Mouse (Mus musculus): ENCODE measurements around the gene Tcte1. TPM values are rescaled to one million over a fixed set of nuclear protein-coding genes. Genes with fewer than 3 reads are reported as not detected.

Tcte1 gene
- polyA plus RNA-seq, 1 experiment from 2014 or later, result 1.7 TPM

DNA sequence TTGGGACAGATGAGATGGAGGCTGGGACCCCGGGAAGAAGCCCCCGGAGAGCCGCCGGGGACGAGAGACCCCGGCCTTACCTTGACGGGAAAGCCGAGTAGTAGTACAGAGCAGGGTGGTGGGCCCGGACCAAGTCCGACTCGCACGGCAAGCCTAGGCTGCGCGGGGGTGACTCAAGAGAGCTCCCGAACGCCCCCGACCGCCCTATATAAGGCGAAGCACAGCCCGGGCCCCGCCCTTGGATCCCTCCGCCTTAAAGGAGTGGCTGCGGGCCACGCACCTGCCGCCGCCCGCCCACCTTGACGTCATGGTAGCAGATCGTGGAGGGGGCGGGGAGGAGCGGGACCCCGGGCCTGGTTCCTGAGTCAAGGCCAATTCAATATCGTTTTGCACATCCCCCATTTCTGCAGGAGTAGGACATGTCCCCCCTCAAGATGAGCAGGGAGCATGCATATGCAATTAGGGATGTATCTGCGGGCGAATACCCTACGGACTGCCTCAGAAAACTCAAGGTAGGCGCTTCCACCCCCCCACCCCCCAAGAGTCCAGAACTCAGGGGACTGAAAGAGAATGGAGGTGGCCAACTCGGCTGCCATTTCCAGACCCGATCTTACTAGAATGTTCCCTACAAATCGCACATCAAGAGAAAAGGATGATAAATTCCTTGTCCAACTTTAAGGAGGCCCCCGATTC is 50.0 kb downstream of the Tcte1 start, which contains the start of gene Hsp90ab1:
Gene Hsp90ab1, minus strand, starts transcription at position 185 of the 693 bp plus-strand sequence.
- H3K27me3 ChIP-seq (ENCODE audit: control insufficient read depth, insufficient read depth, low read length), result no peaks in the 10 kb centered on the region
- peaks cover 32% of the 10 kb centered on the region for H3K36me3 ChIP-seq (ENCODE audit: control insufficient read depth, insufficient read depth, low read length)
- peak; percentile 84 for ATAC-seq (ENCODE audit: low FRiP score)
- WGBS, result under 1% methylated on average over 41 of the region's 41 CpGs
- H3K4me2 ChIP-seq, result peak within 1 kb of the TSS; percentile 78
- H3K9ac ChIP-seq (ENCODE audit: low read length), result peak within 1 kb of the TSS; percentile 99
- peak; percentile 100 for DNase-seq (ENCODE audit: low spot score, missing footprints)
- H3K4me3 ChIP-seq (ENCODE audit: low read depth, low read length), result peak within 1 kb of the TSS; percentile 99
- H3K4me1 ChIP-seq (ENCODE audit: control insufficient read depth, insufficient read depth, low read length), result peaks cover 13% of the 10 kb centered on the region
- peak within 1 kb of the TSS; percentile 92 for H3K27ac ChIP-seq (ENCODE audit: low read depth, low read length)
- H3K9me3 ChIP-seq (ENCODE audit: control insufficient read depth, low read length), result no peaks in the 10 kb centered on the region

DNA sequence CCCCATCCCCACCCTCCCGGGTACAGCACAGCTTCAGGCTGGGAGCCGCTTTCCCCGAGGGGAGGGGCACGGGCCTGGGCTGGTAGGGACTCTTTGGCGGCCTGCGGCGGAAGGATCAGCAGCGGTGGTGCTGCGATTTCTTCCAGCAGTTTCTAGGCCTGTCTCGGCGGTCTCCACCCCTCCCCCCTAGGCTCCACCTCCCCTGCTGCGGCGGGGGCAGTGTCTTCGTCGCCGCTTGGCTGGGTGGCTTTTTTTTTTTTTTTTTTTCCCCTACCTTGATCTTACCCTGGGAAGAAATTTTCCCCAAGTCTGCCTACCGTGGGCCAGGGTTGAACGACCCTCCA is 50.5 kb downstream of the Tcte1 start:
- H3K36me3 ChIP-seq (ENCODE audit: control insufficient read depth, insufficient read depth, low read length), result peaks cover 28% of the 10 kb centered on the region
- ATAC-seq (ENCODE audit: low FRiP score) (peak; percentile 67), DNase-seq (ENCODE audit: low spot score, missing footprints) (peak; percentile 99)
- H3K9ac ChIP-seq (ENCODE audit: low read length), result peak overlapping the region; percentile 99
- peak overlapping the region; percentile 78 for H3K4me2 ChIP-seq
- H3K27ac ChIP-seq (ENCODE audit: low read depth, low read length), result peak overlapping the region; percentile 92
- H3K4me3 ChIP-seq (ENCODE audit: low read depth, low read length), result peak overlapping the region; percentile 99
- no peaks in the 10 kb centered on the region for H3K27me3 ChIP-seq (ENCODE audit: control insufficient read depth, insufficient read depth, low read length)
- under 1% methylated on average over 18 of the region's 18 CpGs for WGBS
- H3K9me3 ChIP-seq (ENCODE audit: control insufficient read depth, low read length), result no peaks in the 10 kb centered on the region
- H3K4me1 ChIP-seq (ENCODE audit: control insufficient read depth, insufficient read depth, low read length), result peaks cover 13% of the 10 kb centered on the region

DNA sequence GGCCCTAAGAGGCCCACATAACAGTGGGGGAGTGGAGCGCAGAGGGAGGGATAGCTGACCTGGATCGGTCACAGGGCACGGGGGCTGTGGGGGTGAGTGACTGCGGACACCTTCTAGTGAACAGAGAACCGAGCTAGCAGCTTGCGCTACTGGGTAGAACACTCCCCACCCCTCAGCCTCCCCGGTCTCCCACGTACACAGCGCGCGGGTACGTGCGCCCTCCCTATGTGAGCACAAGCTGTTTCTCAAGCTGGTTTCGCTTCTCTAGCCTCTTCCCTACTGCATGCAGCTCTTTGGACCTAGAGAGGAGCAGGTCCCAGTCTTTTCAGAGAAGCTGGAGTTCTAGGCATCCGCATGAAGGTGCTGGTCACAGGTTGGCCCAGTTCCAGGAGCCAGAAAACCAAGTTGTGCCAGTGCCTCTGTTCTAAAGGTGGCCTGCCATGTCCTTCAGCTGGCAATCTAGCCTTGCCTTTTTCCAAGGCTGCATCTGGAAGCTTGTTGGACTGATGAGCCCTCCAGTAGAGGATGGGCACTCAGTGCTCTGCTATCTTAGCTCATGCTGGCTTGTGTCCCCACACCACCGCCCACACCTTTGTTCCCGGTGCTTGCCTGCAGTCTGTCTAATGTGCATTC is 51.0 kb downstream of the Tcte1 start:
- Histone ChIP-seq H3K4me1 (ENCODE audit: control insufficient read depth, insufficient read depth, low read length) (peaks cover 13% of the 10 kb centered on the region), H3K9ac (ENCODE audit: low read length) (peak overlapping the region; percentile 99), H3K36me3 (ENCODE audit: control insufficient read depth, insufficient read depth, low read length) (peaks cover 23% of the 10 kb centered on the region), H3K9me3 (ENCODE audit: control insufficient read depth, low read length) (no peaks in the 10 kb centered on the region), H3K4me2 (peak overlapping the region; percentile 78), H3K27me3 (ENCODE audit: control insufficient read depth, insufficient read depth, low read length) (no peaks in the 10 kb centered on the region), H3K4me3 (ENCODE audit: low read depth, low read length) (peak overlapping the region; percentile 99), H3K27ac (ENCODE audit: low read depth, low read length) (peak overlapping the region; percentile 92)
- 2% methylated on average over 17 of the region's 17 CpGs for WGBS
- ATAC-seq (ENCODE audit: low FRiP score) (peak; percentile 39), DNase-seq (ENCODE audit: low spot score, missing footprints) (peak; percentile 96)

DNA sequence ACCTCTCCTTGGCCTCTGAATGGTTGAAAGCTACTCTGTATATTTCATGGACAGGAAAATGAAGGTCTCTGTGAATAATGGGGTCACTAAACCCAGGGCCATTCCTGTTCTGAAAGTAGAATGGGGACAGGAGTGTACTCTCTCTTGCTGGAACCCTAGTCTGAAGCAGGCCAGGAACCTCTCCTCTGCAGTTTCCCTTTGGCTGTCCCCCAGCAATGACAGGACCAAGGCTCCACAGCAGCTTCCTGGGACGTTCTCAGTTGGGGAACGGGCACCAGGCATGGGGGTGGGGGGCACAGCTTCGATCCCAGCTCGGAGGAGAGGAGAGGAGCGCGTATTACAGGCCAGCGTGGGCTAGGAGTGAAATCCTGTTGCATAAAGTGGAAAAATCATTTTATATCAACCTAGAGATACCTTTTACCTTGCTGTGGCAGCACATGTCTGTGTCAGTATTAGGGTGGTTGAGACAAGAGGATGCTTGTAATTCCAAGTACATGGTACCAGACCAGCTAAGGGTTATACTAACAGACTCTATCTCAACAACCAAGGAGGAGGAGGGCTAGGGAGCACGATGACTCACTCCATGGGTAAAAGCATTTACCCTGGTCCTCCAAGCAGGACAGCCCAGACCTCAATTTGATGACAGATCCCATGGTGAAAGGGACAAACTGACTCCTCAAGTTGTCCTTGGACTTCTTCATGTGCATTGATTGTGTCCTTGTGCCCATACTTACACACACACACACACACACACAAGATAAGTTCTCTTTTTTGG is 52.1 kb downstream of the Tcte1 start:
- Histone ChIP-seq H3K4me1 (ENCODE audit: control insufficient read depth, insufficient read depth, low read length) (peaks cover 13% of the 10 kb centered on the region), H3K27me3 (ENCODE audit: control insufficient read depth, insufficient read depth, low read length) (no peaks in the 10 kb centered on the region), H3K9me3 (ENCODE audit: control insufficient read depth, low read length) (no peaks in the 10 kb centered on the region), H3K36me3 (ENCODE audit: control insufficient read depth, insufficient read depth, low read length) (peaks cover 13% of the 10 kb centered on the region), H3K4me2 (no peak overlapping the region), H3K4me3 (ENCODE audit: low read depth, low read length) (no peak overlapping the region), H3K9ac (ENCODE audit: low read length) (no peak overlapping the region; the same call in 1 of the 2 replicates), H3K27ac (ENCODE audit: low read depth, low read length) (no peak overlapping the region)
- DNase-seq (ENCODE audit: low spot score, missing footprints) (no peak), ATAC-seq (ENCODE audit: low FRiP score) (no peak)
- WGBS, result 89% methylated on average over 8 of the region's 8 CpGs

DNA sequence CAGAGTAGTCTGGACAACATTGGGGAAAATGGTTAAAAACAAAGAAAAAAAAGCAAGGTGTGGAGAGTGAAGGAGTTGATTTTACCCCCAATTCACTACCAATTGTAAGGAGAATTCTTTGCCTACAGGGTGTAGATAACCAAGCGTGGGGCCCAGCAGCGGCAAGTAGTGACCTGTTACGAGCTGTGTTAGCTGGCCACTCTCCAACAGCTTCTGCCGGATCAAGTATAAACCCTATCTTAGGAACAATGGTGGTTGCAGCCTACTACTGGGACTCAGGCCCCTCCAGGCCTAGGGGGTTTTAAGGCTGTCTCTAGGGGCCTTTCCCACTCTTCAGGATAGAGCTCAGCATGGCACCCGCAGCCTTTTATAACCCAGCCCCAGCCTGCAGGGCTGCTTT is 55.0 kb downstream of the Tcte1 start:
- no peak for ATAC-seq (ENCODE audit: low FRiP score)
- H3K36me3 ChIP-seq (ENCODE audit: control insufficient read depth, insufficient read depth, low read length), result no peaks in the 10 kb centered on the region
- WGBS, result 67% methylated on average over 5 of the region's 5 CpGs

DNA sequence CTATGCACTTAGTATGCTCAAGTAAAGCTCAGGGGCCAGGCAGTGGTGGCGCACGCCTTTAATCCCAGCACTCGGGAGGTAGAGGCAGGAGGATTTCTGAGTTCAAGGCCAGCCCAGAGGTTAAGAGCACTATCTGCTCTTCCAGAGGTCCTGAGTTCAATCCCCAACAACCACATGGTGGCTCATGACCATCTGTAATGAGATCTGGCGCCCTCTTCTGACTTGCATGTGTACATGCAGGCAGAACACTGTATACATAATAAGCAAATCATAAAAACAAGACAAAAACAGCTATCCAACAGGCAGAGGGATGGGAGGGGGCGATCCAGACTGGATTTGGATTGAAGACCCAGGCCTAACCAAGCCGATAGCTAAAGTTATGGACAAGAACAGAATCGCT is 55.6 kb downstream of the Tcte1 start:
- H3K27ac ChIP-seq (ENCODE audit: low read depth, low read length), result no peak overlapping the region
- DNase-seq (ENCODE audit: low spot score, missing footprints), result no peak
- no peak overlapping the region for H3K4me2 ChIP-seq
- no peaks in the 10 kb centered on the region for H3K9me3 ChIP-seq (ENCODE audit: control insufficient read depth, low read length)
- H3K9ac ChIP-seq (ENCODE audit: low read length), result no peak overlapping the region
- H3K4me3 ChIP-seq (ENCODE audit: low read depth, low read length), result no peak overlapping the region
- H3K27me3 ChIP-seq (ENCODE audit: control insufficient read depth, insufficient read depth, low read length), result no peaks in the 10 kb centered on the region
- H3K36me3 ChIP-seq (ENCODE audit: control insufficient read depth, insufficient read depth, low read length), result no peaks in the 10 kb centered on the region
- WGBS, result 69% methylated on average over 7 of the region's 7 CpGs
- H3K4me1 ChIP-seq (ENCODE audit: control insufficient read depth, insufficient read depth, low read length), result peaks cover 6% of the 10 kb centered on the region; the same call in 1 of the 2 replicates
- ATAC-seq (ENCODE audit: low FRiP score), result no peak

More for the DNA sequence above, 55.0 kb downstream of the Tcte1 start:
- H3K9me3 ChIP-seq (ENCODE audit: control insufficient read depth, low read length), result no peaks in the 10 kb centered on the region
- no peak overlapping the region for H3K4me2 ChIP-seq
- H3K4me1 ChIP-seq (ENCODE audit: control insufficient read depth, insufficient read depth, low read length), result peaks cover 6% of the 10 kb centered on the region; the same call in 1 of the 2 replicates
- DNase-seq (ENCODE audit: low spot score, missing footprints), result no peak
- H3K27ac ChIP-seq (ENCODE audit: low read depth, low read length), result no peak overlapping the region
- H3K4me3 ChIP-seq (ENCODE audit: low read depth, low read length), result no peak overlapping the region
- H3K27me3 ChIP-seq (ENCODE audit: control insufficient read depth, insufficient read depth, low read length), result no peaks in the 10 kb centered on the region
- H3K9ac ChIP-seq (ENCODE audit: low read length), result no peak overlapping the region

DNA sequence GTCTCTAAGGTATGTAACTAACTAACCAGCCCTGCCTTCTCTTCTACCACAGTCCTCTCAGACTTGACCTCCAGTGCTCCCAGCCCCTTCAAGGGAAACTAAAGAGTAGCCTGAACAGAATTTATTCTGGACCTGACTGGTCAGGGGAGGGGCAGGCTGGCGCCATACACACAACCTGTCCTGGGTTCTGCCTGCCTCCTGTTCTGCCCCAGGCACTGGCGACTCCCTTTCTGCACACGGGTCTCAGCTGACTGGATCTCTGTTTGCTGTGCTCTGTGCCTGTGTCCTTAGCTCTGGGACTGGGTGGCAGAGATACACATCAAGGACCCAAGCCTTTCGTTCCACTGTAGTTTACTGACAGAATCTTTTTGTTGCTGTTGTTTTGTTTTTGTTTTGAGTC is 56.3 kb downstream of the Tcte1 start:
- 92% methylated on average over 4 of the region's 4 CpGs for whole genome bisulfite sequencing
- DNase-seq (ENCODE audit: low spot score, missing footprints) (no peak), ATAC-seq (ENCODE audit: low FRiP score) (no peak)
- Histone ChIP-seq H3K9me3 (ENCODE audit: control insufficient read depth, low read length) (no peaks in the 10 kb centered on the region), H3K36me3 (ENCODE audit: control insufficient read depth, insufficient read depth, low read length) (no peaks in the 10 kb centered on the region), H3K27ac (ENCODE audit: low read depth, low read length) (no peak overlapping the region), H3K4me1 (ENCODE audit: control insufficient read depth, insufficient read depth, low read length) (peaks cover 5% of the 10 kb centered on the region), H3K4me3 (ENCODE audit: low read depth, low read length) (no peak overlapping the region), H3K4me2 (no peak overlapping the region), H3K27me3 (ENCODE audit: control insufficient read depth, insufficient read depth, low read length) (no peaks in the 10 kb centered on the region), H3K9ac (ENCODE audit: low read length) (no peak overlapping the region)

DNA sequence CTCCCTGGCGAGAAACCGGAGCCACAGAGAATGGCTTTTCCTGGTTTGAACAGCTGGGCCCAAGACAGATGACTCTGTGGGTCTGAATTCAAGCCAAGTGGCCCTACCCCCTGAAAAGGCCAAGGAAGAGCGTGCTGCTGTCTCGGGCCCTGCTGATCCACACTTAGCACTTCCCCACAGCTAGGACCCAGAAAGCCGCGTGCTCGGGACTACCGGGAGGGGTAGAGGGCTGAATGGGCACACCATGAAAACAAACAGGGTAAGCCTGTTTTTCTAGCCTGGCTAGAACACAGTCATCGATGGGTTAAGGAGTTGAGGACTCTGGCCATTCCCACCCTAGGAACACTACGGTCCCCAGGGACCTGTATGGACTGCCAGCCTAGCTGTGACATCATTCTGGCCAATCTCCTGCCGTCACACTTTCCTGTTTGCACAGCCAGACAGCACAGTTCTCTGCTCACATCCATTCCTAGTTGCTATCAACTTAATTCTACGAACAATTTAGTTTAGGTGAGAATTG is 57.8 kb downstream of the Tcte1 start:
- H3K9me3 ChIP-seq (ENCODE audit: control insufficient read depth, low read length), result no peaks in the 10 kb centered on the region
- no peak overlapping the region for H3K4me2 ChIP-seq
- peaks cover 15% of the 10 kb centered on the region for H3K4me1 ChIP-seq (ENCODE audit: control insufficient read depth, insufficient read depth, low read length)
- WGBS, result 55% methylated on average over 12 of the region's 12 CpGs
- ATAC-seq (ENCODE audit: low FRiP score), result no peak
- no peaks in the 10 kb centered on the region for H3K36me3 ChIP-seq (ENCODE audit: control insufficient read depth, insufficient read depth, low read length)
- no peak overlapping the region for H3K4me3 ChIP-seq (ENCODE audit: low read depth, low read length)
- no peak overlapping the region for H3K9ac ChIP-seq (ENCODE audit: low read length)
- no peak for DNase-seq (ENCODE audit: low spot score, missing footprints)
- no peaks in the 10 kb centered on the region for H3K27me3 ChIP-seq (ENCODE audit: control insufficient read depth, insufficient read depth, low read length)
- no peak overlapping the region for H3K27ac ChIP-seq (ENCODE audit: low read depth, low read length)
